Comparison of ENCODE assay signal across 15 mouse cellular contexts in genomic region chr11:32409823-32410562, GRCm38 (mm10). TPM values are rescaled to one million over a fixed set of nuclear protein-coding genes. Genes with fewer than 3 reads are reported as not detected.
A peak's percentile ranks its signal among the peaks of the same experiment; 100 is the strongest.
DNase-seq lines count a peak whose midpoint lies in the region; ATAC-seq and TF ChIP-seq lines count a peak whose summit lies in the region.
"Had no signal": no experiment of that assay in that cellular context is flagged by ENCODE, and none has a peak within 500 bp of the region (broad histone marks: within the 10 kb centered on the region; RNA-seq: fewer than 3 reads in every experiment).

No protein-coding gene starts in this region.

- no peaks in the 10 kb centered on the region for H3K9me3 ChIP-seq in kidney, embryonic 15.5 days (replicated peaks)
- no peaks in the 10 kb centered on the region for H3K9me3 ChIP-seq in lung, postnatal 0 days (ENCODE audit: low read length)
- no peaks in the 10 kb centered on the region for H3K9me3 ChIP-seq in hindbrain, embryonic 16.5 days (ENCODE audit: control insufficient read depth, low read length)
- H3K9me3 ChIP-seq: midbrain, embryonic 13.5 days; neural tube, embryonic 12.5 days had no signal

- no peaks in the 10 kb centered on the region for H3K27me3 ChIP-seq in kidney, embryonic 15.5 days
- no peaks in the 10 kb centered on the region for H3K27me3 ChIP-seq in lung, postnatal 0 days (replicated peaks; ENCODE audit: insufficient read depth, low read length)
- no peaks in the 10 kb centered on the region for H3K27me3 ChIP-seq in hindbrain, embryonic 16.5 days (replicated peaks; ENCODE audit: control insufficient read depth, insufficient read depth, low read length)
- H3K27me3 ChIP-seq: midbrain, embryonic 13.5 days; neural tube, embryonic 12.5 days had no signal

- ATAC-seq in kidney, embryonic 15.5 days (replicated peaks; ENCODE audit: low FRiP score), result peak; percentile 74; the same call in 1 of the 2 replicates
- ATAC-seq in lung, postnatal 0 days, result 0 out of 2 replicates have a peak, but pooled peaks have one; percentile 5
- peak; percentile 50; the same call in 1 of the 2 replicates for ATAC-seq in hindbrain, embryonic 16.5 days
- ATAC-seq: midbrain, embryonic 13.5 days had no signal

- H3K27ac ChIP-seq in kidney, embryonic 15.5 days, result peak overlapping the region; percentile 67
- H3K27ac ChIP-seq in lung, postnatal 0 days (ENCODE audit: low read length), result no peak overlapping the region
- peak overlapping the region; percentile 37; the same call in 1 of the 2 replicates for H3K27ac ChIP-seq in hindbrain, embryonic 16.5 days (ENCODE audit: low read depth, low read length)
- H3K27ac ChIP-seq: midbrain, embryonic 13.5 days; neural tube, embryonic 12.5 days had no signal

- peaks cover 75% of the 10 kb centered on the region for H3K36me3 ChIP-seq in kidney, embryonic 15.5 days
- no peaks in the 10 kb centered on the region for H3K36me3 ChIP-seq in lung, postnatal 0 days (ENCODE audit: insufficient read depth, low read length)
- peaks cover 14% of the 10 kb centered on the region; the same call in 1 of the 2 replicates for H3K36me3 ChIP-seq in hindbrain, embryonic 16.5 days (ENCODE audit: control insufficient read depth, insufficient read depth, low read length)

- TF ChIP-seq CTCF in lung, postnatal 0 days (IDR thresholded peaks at IDR 0.05), result no peak

- no peak overlapping the region for H3K4me3 ChIP-seq in kidney, embryonic 15.5 days (replicated peaks)
- no peak overlapping the region for H3K4me3 ChIP-seq in lung, postnatal 0 days (ENCODE audit: low read depth, low read length)
- H3K4me3 ChIP-seq in hindbrain, embryonic 16.5 days (ENCODE audit: low read length), result no peak overlapping the region
- H3K4me3 ChIP-seq: midbrain, embryonic 13.5 days; neural tube, embryonic 12.5 days had no signal

- H3K9ac ChIP-seq in kidney, embryonic 15.5 days, result no peak overlapping the region
- H3K9ac ChIP-seq in lung, postnatal 0 days (replicated peaks; ENCODE audit: low read depth), result no peak overlapping the region
- no peak overlapping the region for H3K9ac ChIP-seq in hindbrain, embryonic 16.5 days (ENCODE audit: low read depth, low read length)
- H3K9ac ChIP-seq: midbrain, embryonic 13.5 days; neural tube, embryonic 12.5 days had no signal

- no peak for DNase-seq in kidney, adult 18-20 months
- DNase-seq in lung, postnatal 0 days (ENCODE audit: low spot score), result peak; percentile 11
- no peak for DNase-seq in lung, postnatal 25 days (ENCODE audit: low spot score)
- peak; percentile 15 for DNase-seq in retina, embryonic 14.5 days (ENCODE audit: low spot score)
- no peak for DNase-seq in ovary, postnatal 10 days (ENCODE audit: low spot score)
- no peak for DNase-seq in heart, postnatal 36 days
- DNase-seq: cerebellum, adult 18-20 months; gastrocnemius, postnatal 25 days; lung, adult 18-20 months; right cerebral cortex, adult 18-20 months had no signal

- 63% methylated on average over 11 of the region's 11 CpGs for WGBS in kidney, embryonic 15.5 days
- WGBS in lung, postnatal 0 days, result 72% methylated on average over 11 of the region's 11 CpGs
- WGBS in hindbrain, embryonic 16.5 days, result 89% methylated on average over 11 of the region's 11 CpGs

- TF ChIP-seq EP300 in lung, postnatal 0 days (IDR thresholded peaks at IDR 0.05), result no peak

- intact Hi-C loops in heart, postnatal 36 days (cut with DNase I), result no loop called here

- peaks cover 20% of the 10 kb centered on the region for H3K4me1 ChIP-seq in kidney, embryonic 15.5 days
- H3K4me1 ChIP-seq in lung, postnatal 0 days (ENCODE audit: insufficient read depth, low read depth, low read length), result peaks cover 3% of the 10 kb centered on the region; the same call in 1 of the 2 replicates
- no peaks in the 10 kb centered on the region for H3K4me1 ChIP-seq in hindbrain, embryonic 16.5 days (ENCODE audit: control insufficient read depth, insufficient read depth, low read depth, low read length)

- no peak overlapping the region for H3K4me2 ChIP-seq in kidney, embryonic 15.5 days
- no peak overlapping the region for H3K4me2 ChIP-seq in lung, postnatal 0 days (replicated peaks; ENCODE audit: low read depth, low read length)
- no peak overlapping the region for H3K4me2 ChIP-seq in hindbrain, embryonic 16.5 days (ENCODE audit: low read length)
- H3K4me2 ChIP-seq: heart, embryonic 11.5 days; midbrain, embryonic 13.5 days; neural tube, embryonic 12.5 days had no signal

RNA-seq across cellular contexts. Expression of gene Ubtd2, which starts 45.2 kb away (rescaled TPM):
- 45.1 and 46.1 TPM in 2 replicates for polyA plus RNA-seq in kidney, embryonic 15.5 days (2015; fragmentation: Nextera tagmentation; extraction: Ambion mirVana)
- polyA plus RNA-seq in lung, postnatal 0 days (2015; fragmentation: Nextera tagmentation; extraction: Ambion mirVana), result 23.7 and 25.1 TPM in 2 replicates
- 36.8 and 40.3 TPM in 2 replicates for polyA plus RNA-seq in hindbrain, embryonic 16.5 days (2015; fragmentation: Nextera tagmentation; extraction: Ambion mirVana)
- 1 to 10 TPM; 4.7 to 7.0 TPM for total RNA-seq in heart, postnatal 36 days (2021)

Comparison
In these comparisons a context has a peak if more than half of its experiments do, and no peak if none do; other contexts are left out.
1. DNase-seq: peak in lung, postnatal 0 days (single experiment) and retina, embryonic 14.5 days (single experiment); none in kidney, adult 18-20 months (single experiment), lung, postnatal 25 days (single experiment), ovary, postnatal 10 days (single experiment) and heart, postnatal 36 days (0 of 2).
2. ATAC-seq: peak in every context shown above with its lines; median percentile 74 in kidney, embryonic 15.5 days; 50 in hindbrain, embryonic 16.5 days; 5 in lung, postnatal 0 days.